Mouse (Mus musculus) embryo, embryonic 11 days (tissue): ENCODE results near the gene Usp31.

Experiments
- DNase-seq: peaks from one replicate; pipeline ENCODE4 v3.0.0-alpha.2; 2015

Usp31 gene

GRCm38 (mm10) chr7:121707073-121707667 lies at the start of gene Usp31:
Usp31 (minus strand) TSS chr7:121707253.
- peak; percentile 99 for DNase-seq

- DNase-seq = no peak
These were observed 47.7 kb upstream of the Usp31 start for GRCm38 (mm10) chr7:121754748-121755147.

GRCm38 (mm10) chr7:121750244-121750643 lies 43.2 kb upstream of the Usp31 start:
- DNase-seq = no peak

GRCm38 (mm10) chr7:121737511-121738415 lies 30.7 kb upstream of the Usp31 start:
- no peak for DNase-seq

- peak; percentile 92 for DNase-seq
These were observed 27.2 kb upstream of the Usp31 start, which contains the start of gene Scnn1g for GRCm38 (mm10) chr7:121734171-121734831. Scnn1g (plus strand) TSS chr7:121734479.

GRCm38 (mm10) chr7:121730225-121730624 lies 23.2 kb upstream of the Usp31 start:
- DNase-seq = peak; percentile 78

- no peak for DNase-seq
These were observed 10.0 kb upstream of the Usp31 start for GRCm38 (mm10) chr7:121717031-121717430.

- no peak for DNase-seq
These were observed 4.1 kb upstream of the Usp31 start for GRCm38 (mm10) chr7:121711171-121711570.

GRCm38 (mm10) chr7:121706411-121707072 lies 511 bp downstream of the Usp31 start:
- peak; percentile 51 for DNase-seq

- peak; percentile 19 for DNase-seq
These were observed 2.0 kb downstream of the Usp31 start for GRCm38 (mm10) chr7:121705051-121705450.

GRCm38 (mm10) chr7:121701983-121702382 lies 5.1 kb downstream of the Usp31 start:
- no peak for DNase-seq

GRCm38 (mm10) chr7:121700480-121700879 lies 6.6 kb downstream of the Usp31 start:
- DNase-seq = no peak

GRCm38 (mm10) chr7:121699218-121699617 lies 7.8 kb downstream of the Usp31 start:
- DNase-seq = no peak

- no peak for DNase-seq
These were observed 9.5 kb downstream of the Usp31 start for GRCm38 (mm10) chr7:121697574-121697973.

- no peak for DNase-seq
These were observed 9.9 kb downstream of the Usp31 start for GRCm38 (mm10) chr7:121697170-121697569.

- no peak for DNase-seq
These were observed 15.2 kb downstream of the Usp31 start for GRCm38 (mm10) chr7:121691803-121692202.

- no peak for DNase-seq
These were observed 17.7 kb downstream of the Usp31 start for GRCm38 (mm10) chr7:121689338-121689737.

- DNase-seq = no peak
These were observed 21.7 kb downstream of the Usp31 start for GRCm38 (mm10) chr7:121685140-121685984.

GRCm38 (mm10) chr7:121681191-121681590 lies 25.9 kb downstream of the Usp31 start:
- DNase-seq = no peak

- DNase-seq = no peak
These were observed 29.8 kb downstream of the Usp31 start for GRCm38 (mm10) chr7:121677105-121677753.

GRCm38 (mm10) chr7:121660705-121661104 lies 46.3 kb downstream of the Usp31 start:
- DNase-seq = no peak
